Mouse (Mus musculus): ENCODE results near the gene Atp2a3.

DNA sequence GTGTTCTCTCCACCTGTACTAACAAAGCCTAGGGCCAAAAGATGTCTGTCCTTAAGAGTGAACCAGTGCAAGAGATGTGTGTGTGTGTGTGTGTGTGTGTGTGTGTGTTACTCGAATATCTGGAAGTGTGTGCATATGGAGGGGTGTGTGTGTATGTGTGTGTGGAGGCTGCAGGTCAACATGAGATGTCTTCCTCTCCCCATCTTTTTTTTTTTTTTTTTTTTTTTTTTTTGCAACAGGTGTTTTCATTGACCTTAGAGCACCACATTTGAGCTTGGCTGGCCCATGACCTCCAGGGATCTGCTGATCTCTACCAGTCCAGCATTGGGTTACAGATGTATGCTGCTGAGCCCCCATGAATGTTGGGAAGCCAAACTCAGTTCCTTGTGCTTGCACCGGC lies 35.8 kb downstream of the Atp2a3 start:
- TF ChIP-seq MYOG (IDR thresholded peaks at IDR 0.05; ENCODE audit: control insufficient read depth, extremely low read depth, insufficient read length) (no peak), USF1 (IDR thresholded peaks at IDR 0.05; ENCODE audit: low read depth) (no peak)
